In genomic region chr2:73272351-73273248, GRCm38 (mm10) we compare ENCODE assay signal across 8 mouse cellular contexts. TPM values are rescaled to one million over a fixed set of nuclear protein-coding genes. Genes with fewer than 3 reads are reported as not detected.
A peak's percentile ranks its signal among the peaks of the same experiment; 100 is the strongest.
DNase-seq lines count a peak whose midpoint lies in the region; ATAC-seq and TF ChIP-seq lines count a peak whose summit lies in the region.

No protein-coding gene starts in this region.

- peak overlapping the region; percentile 52 for H3K4me2 ChIP-seq in hindbrain, embryonic 14.5 days (replicated peaks)
- H3K4me2 ChIP-seq in liver, postnatal 0 days (ENCODE audit: low read depth, low read length): peak overlapping the region; percentile 68
- H3K4me2 ChIP-seq in stomach, embryonic 16.5 days (ENCODE audit: low read depth, low read length): peak overlapping the region; percentile 58

- 2% methylated on average over 55 of the region's 55 CpGs for WGBS in embryonic facial prominence, embryonic 10.5 days
- under 1% methylated on average over 54 of the region's 55 CpGs for WGBS in hindbrain, embryonic 14.5 days
- WGBS in liver, postnatal 0 days (ENCODE audit: insufficient replicate concordance): 2% methylated on average over 46 of the region's 55 CpGs
- under 1% methylated on average over 55 of the region's 55 CpGs for WGBS in stomach, embryonic 16.5 days

- peak overlapping the region; percentile 57 for H3K4me3 ChIP-seq in embryonic facial prominence, embryonic 10.5 days
- peak overlapping the region; percentile 34 for H3K4me3 ChIP-seq in hindbrain, embryonic 14.5 days (replicated peaks; ENCODE audit: low read length)
- peak overlapping the region; percentile 43 for H3K4me3 ChIP-seq in liver, postnatal 0 days (ENCODE audit: low read depth, low read length)
- H3K4me3 ChIP-seq in stomach, embryonic 16.5 days (replicated peaks; ENCODE audit: low read length): peak overlapping the region; percentile 41

- peaks cover 68% of the 10 kb centered on the region for H3K4me1 ChIP-seq in embryonic facial prominence, embryonic 10.5 days
- H3K4me1 ChIP-seq in hindbrain, embryonic 14.5 days (replicated peaks; ENCODE audit: control insufficient read depth, insufficient read depth, low read length): peaks cover 14% of the 10 kb centered on the region
- H3K4me1 ChIP-seq in liver, postnatal 0 days (ENCODE audit: insufficient read depth): peaks cover 34% of the 10 kb centered on the region
- H3K4me1 ChIP-seq in stomach, embryonic 16.5 days (ENCODE audit: control insufficient read depth, insufficient read depth, low read length): peaks cover 26% of the 10 kb centered on the region

- H3K9me3 ChIP-seq in embryonic facial prominence, embryonic 10.5 days: no peaks in the 10 kb centered on the region
- H3K9me3 ChIP-seq in hindbrain, embryonic 14.5 days (ENCODE audit: control insufficient read depth, low read length): no peaks in the 10 kb centered on the region
- no peaks in the 10 kb centered on the region for H3K9me3 ChIP-seq in liver, postnatal 0 days (ENCODE audit: low read length)
- no peaks in the 10 kb centered on the region for H3K9me3 ChIP-seq in stomach, embryonic 16.5 days (replicated peaks; ENCODE audit: control insufficient read depth, low read length)

- no peak for TF ChIP-seq EP300 in liver, postnatal 0 days (IDR thresholded peaks at IDR 0.05; ENCODE audit: low read depth)

- peak; percentile 39 for DNase-seq in right cerebral cortex, postnatal 4 days
- DNase-seq in right cerebral cortex, postnatal 14 days: no peak
- DNase-seq in embryonic facial prominence, embryonic 10.5 days (ENCODE audit: low spot score): peak; percentile 51
- peak; percentile 44 for DNase-seq in hindbrain, embryonic 14.5 days (ENCODE audit: low spot score)
- DNase-seq in liver, postnatal 0 days: no peak
- no peak for DNase-seq in adrenal gland, postnatal 10 days

- H3K9ac ChIP-seq in hindbrain, embryonic 14.5 days: peak overlapping the region; percentile 47; the same call in 1 of the 2 replicates
- no peak overlapping the region for H3K9ac ChIP-seq in liver, postnatal 0 days (replicated peaks)
- no peak overlapping the region for H3K9ac ChIP-seq in stomach, embryonic 16.5 days (ENCODE audit: low read length)

- H3K27me3 ChIP-seq in embryonic facial prominence, embryonic 10.5 days (replicated peaks; ENCODE audit: low read depth, poor library complexity, severe bottlenecking): peaks cover 100% of the 10 kb centered on the region
- H3K27me3 ChIP-seq in hindbrain, embryonic 14.5 days (ENCODE audit: control insufficient read depth, insufficient read depth, low read length): peaks cover 72% of the 10 kb centered on the region
- peaks cover 95% of the 10 kb centered on the region for H3K27me3 ChIP-seq in liver, postnatal 0 days (ENCODE audit: insufficient read depth, low read length)
- H3K27me3 ChIP-seq in stomach, embryonic 16.5 days (ENCODE audit: control insufficient read depth, insufficient read depth, low read length): peaks cover 72% of the 10 kb centered on the region

- ATAC-seq in hindbrain, embryonic 14.5 days (ENCODE audit: low FRiP score): no peak
- ATAC-seq in liver, postnatal 0 days: no peak
- ATAC-seq in stomach, embryonic 16.5 days (ENCODE audit: insufficient read depth, low FRiP score): no peak
- ATAC-seq in megakaryocyte progenitor cell, adult 5-6 weeks (replicated peaks; ENCODE audit: poor library complexity): no peak

- H3K27ac ChIP-seq in embryonic facial prominence, embryonic 10.5 days (replicated peaks): peak overlapping the region; percentile 72
- no peak overlapping the region for H3K27ac ChIP-seq in hindbrain, embryonic 14.5 days
- H3K27ac ChIP-seq in liver, postnatal 0 days (ENCODE audit: low read depth): no peak overlapping the region
- no peak overlapping the region for H3K27ac ChIP-seq in stomach, embryonic 16.5 days (ENCODE audit: low read length)

- no peaks in the 10 kb centered on the region for H3K36me3 ChIP-seq in embryonic facial prominence, embryonic 10.5 days (replicated peaks)
- H3K36me3 ChIP-seq in hindbrain, embryonic 14.5 days (replicated peaks; ENCODE audit: control insufficient read depth, insufficient read depth): no peaks in the 10 kb centered on the region
- no peaks in the 10 kb centered on the region for H3K36me3 ChIP-seq in liver, postnatal 0 days (replicated peaks; ENCODE audit: insufficient read depth, low read length)
- no peaks in the 10 kb centered on the region for H3K36me3 ChIP-seq in stomach, embryonic 16.5 days (ENCODE audit: control insufficient read depth, insufficient read depth, low read length)

- no peak for TF ChIP-seq CTCF in liver, postnatal 0 days (IDR thresholded peaks at IDR 0.05; ENCODE audit: low read depth)

RNA-seq across cellular contexts. Expression of gene Sp9, which starts 0.9 kb away (rescaled TPM):
- polyA plus RNA-seq in embryonic facial prominence, embryonic 10.5 days (2016; fragmentation: Nextera tagmentation; extraction: Ambion mirVana): 0.39 and 0.67 TPM in 2 replicates
- 1.3 and 1.9 TPM in 2 replicates for polyA plus RNA-seq in hindbrain, embryonic 14.5 days (2014; fragmentation: Nextera tagmentation; extraction: Ambion mirVana)
- polyA plus RNA-seq in liver, postnatal 0 days (2015; fragmentation: Nextera tagmentation; extraction: Ambion mirVana): not detected in 2 replicates
- not detected in 2 replicates for polyA plus RNA-seq in stomach, embryonic 16.5 days (2015; fragmentation: Nextera tagmentation; extraction: Ambion mirVana)
- total RNA-seq in adrenal gland, postnatal 10 days (2021): not detected
- not detected in 2 replicates for total RNA-seq in megakaryocyte progenitor cell, adult 5-6 weeks (2015)
- total RNA-seq in megakaryocyte progenitor cell, adult 5-6 weeks (2017): not detected in 2 replicates

RNA-seq across cellular contexts. Expression of gene Scrn3, which starts 39.8 kb away (rescaled TPM):
- 14.7 and 15.3 TPM in 2 replicates for polyA plus RNA-seq in embryonic facial prominence, embryonic 10.5 days (2016; fragmentation: Nextera tagmentation; extraction: Ambion mirVana)
- 6.9 and 7.0 TPM in 2 replicates for polyA plus RNA-seq in hindbrain, embryonic 14.5 days (2014; fragmentation: Nextera tagmentation; extraction: Ambion mirVana)
- polyA plus RNA-seq in liver, postnatal 0 days (2015; fragmentation: Nextera tagmentation; extraction: Ambion mirVana): 20.5 and 21.9 TPM in 2 replicates
- polyA plus RNA-seq in stomach, embryonic 16.5 days (2015; fragmentation: Nextera tagmentation; extraction: Ambion mirVana): 14.7 and 16.1 TPM in 2 replicates
- 10 to 100 TPM; 19.8 to 21.9 TPM for total RNA-seq in adrenal gland, postnatal 10 days (2021)
- total RNA-seq in megakaryocyte progenitor cell, adult 5-6 weeks (2015): 7.5 and 13.9 TPM in 2 replicates
- total RNA-seq in megakaryocyte progenitor cell, adult 5-6 weeks (2017): 15.5 and 22.7 TPM in 2 replicates

RNA-seq across cellular contexts. Expression of gene Cir1, which starts 39.9 kb away (rescaled TPM):
- 16.8 and 18.0 TPM in 2 replicates for polyA plus RNA-seq in embryonic facial prominence, embryonic 10.5 days (2016; fragmentation: Nextera tagmentation; extraction: Ambion mirVana)
- polyA plus RNA-seq in hindbrain, embryonic 14.5 days (2014; fragmentation: Nextera tagmentation; extraction: Ambion mirVana): 26.5 and 28.0 TPM in 2 replicates
- polyA plus RNA-seq in liver, postnatal 0 days (2015; fragmentation: Nextera tagmentation; extraction: Ambion mirVana): 18.4 and 21.4 TPM in 2 replicates
- 16.2 and 22.4 TPM in 2 replicates for polyA plus RNA-seq in stomach, embryonic 16.5 days (2015; fragmentation: Nextera tagmentation; extraction: Ambion mirVana)
- total RNA-seq in adrenal gland, postnatal 10 days (2021): 10 to 100 TPM; 16.0 to 21.7 TPM
- total RNA-seq in megakaryocyte progenitor cell, adult 5-6 weeks (2015): 11.3 and 14.8 TPM in 2 replicates
- 9.7 and 20.9 TPM in 2 replicates for total RNA-seq in megakaryocyte progenitor cell, adult 5-6 weeks (2017)

RNA-seq across cellular contexts. Expression of gene Ola1, which starts 53.9 kb away (rescaled TPM):
- 100 and 101 TPM in 2 replicates for polyA plus RNA-seq in embryonic facial prominence, embryonic 10.5 days (2016; fragmentation: Nextera tagmentation; extraction: Ambion mirVana)
- polyA plus RNA-seq in hindbrain, embryonic 14.5 days (2014; fragmentation: Nextera tagmentation; extraction: Ambion mirVana): 100 and 103 TPM in 2 replicates
- 34.4 and 36.5 TPM in 2 replicates for polyA plus RNA-seq in liver, postnatal 0 days (2015; fragmentation: Nextera tagmentation; extraction: Ambion mirVana)
- 77.9 and 80.8 TPM in 2 replicates for polyA plus RNA-seq in stomach, embryonic 16.5 days (2015; fragmentation: Nextera tagmentation; extraction: Ambion mirVana)
- 10 to 100 TPM; 54.7 to 55.2 TPM for total RNA-seq in adrenal gland, postnatal 10 days (2021)
- total RNA-seq in megakaryocyte progenitor cell, adult 5-6 weeks (2015): 157 and 170 TPM in 2 replicates
- 152 and 154 TPM in 2 replicates for total RNA-seq in megakaryocyte progenitor cell, adult 5-6 weeks (2017)

Comparison
In these comparisons a context has a peak if more than half of its experiments do, and no peak if none do; other contexts are left out.
1. DNase-seq: peak in right cerebral cortex, postnatal 4 days (single experiment), embryonic facial prominence, embryonic 10.5 days (single experiment) and hindbrain, embryonic 14.5 days (single experiment); none in right cerebral cortex, postnatal 14 days (single experiment), liver, postnatal 0 days (single experiment) and adrenal gland, postnatal 10 days (single experiment).
2. Peak in every context shown above with its lines, with median percentiles within 50 percentile points of each other: H3K4me3 ChIP-seq and H3K4me2 ChIP-seq.